Mouse (Mus musculus) stomach, postnatal 0 days (tissue): ENCODE measurements around the gene Akap13.

Source experiments
- CTCF ChIP-seq: IDR thresholded peaks from 2 replicates; pipeline ENCODE4 v1.5.1; 2016; ENCODE audit warnings: antibody characterized with exemption, low read depth, mild to moderate bottlenecking, moderate library complexity
- EP300 ChIP-seq: optimal IDR thresholded peaks from 2 replicates; pipeline ENCODE3; 2016; ENCODE audit warnings: antibody characterized with exemption

GRCm38 (mm10) chr7:75715939-75716338 is 260.6 kb downstream of the Akap13 start:
- no peak for TF ChIP-seq CTCF
- TF ChIP-seq EP300, result no peak
